Mouse (Mus musculus) CH12.LX (cell line): ENCODE data around the gene Srsf7.

Source experiments
- CTCF ChIP-seq, 2 experiments: IDR thresholded peaks in 1 of 2; conservative IDR thresholded peaks in 1 of 2; 2 replicates each; pipeline ENCODE4 v1.5.1; 2011 to 2012; ENCODE audit warnings: low read depth in 2 of 2, low read length in 2 of 2, improper control_type of control experiment in 1 of 2, inconsistent platforms in 1 of 2, mild to moderate bottlenecking in 1 of 2, moderate library complexity in 1 of 2
- E2F4 ChIP-seq: IDR thresholded peaks from 2 replicates; pipeline ENCODE4 v1.6.1; 2011; ENCODE audit warnings: low read depth, low read length, improper control_type of control experiment; ENCODE audit not compliant: insufficient replicate concordance
- EP300 ChIP-seq: IDR thresholded peaks from 2 replicates; pipeline ENCODE4 v1.6.1; 2011; ENCODE audit warnings: low read length, improper control_type of control experiment
- POLR2A ChIP-seq: IDR thresholded peaks from 2 replicates; pipeline ENCODE4 v1.6.1; 2011; ENCODE audit warnings: low read depth, mild to moderate bottlenecking, improper control_type of control experiment, low read length

- TF ChIP-seq POLR2A: no peak
- no peak for TF ChIP-seq E2F4
- TF ChIP-seq EP300: no peak
- no peak for TF ChIP-seq CTCF (conservative IDR thresholded peaks at IDR 0.05 in 1 of 2, IDR thresholded peaks at IDR 0.05 in 1 of 2; ENCODE audit: low read depth in 2 of 2, low read length in 2 of 2)
These were observed 37.3 kb downstream of the Srsf7 start for GRCm38 (mm10) chr17:80169792-80170191.
